Comparison of ENCODE assay signal across 8 mouse cellular contexts in genomic region chr9:86570946-86571345, GRCm38 (mm10). TPM values are rescaled to one million over a fixed set of nuclear protein-coding genes. Genes with fewer than 3 reads are reported as not detected.
DNase-seq lines count a peak whose midpoint lies in the region; ATAC-seq and TF ChIP-seq lines count a peak whose summit lies in the region.

No protein-coding gene starts in this region.

- 14% methylated on average over 8 of the region's 8 CpGs for WGBS in heart, adult 2 months
- 22% methylated on average over 8 of the region's 8 CpGs for WGBS in hindbrain, embryonic 14.5 days
- 22% methylated on average over 8 of the region's 8 CpGs for WGBS in midbrain, embryonic 13.5 days

- H3K27me3 ChIP-seq in heart, adult 2 months (ENCODE audit: control insufficient read depth, insufficient read depth, low read length), result no peaks in the 10 kb centered on the region
- H3K27me3 ChIP-seq in Patski, result no peaks in the 10 kb centered on the region
- no peaks in the 10 kb centered on the region for H3K27me3 ChIP-seq in hindbrain, embryonic 14.5 days (ENCODE audit: control insufficient read depth, insufficient read depth, low read length)
- H3K27me3 ChIP-seq in midbrain, embryonic 13.5 days, result no peaks in the 10 kb centered on the region

- no peak for DNase-seq in heart, adult 2 months
- DNase-seq in heart, adult 18-20 months, result no peak
- DNase-seq in Patski (ENCODE audit: low read depth, low spot score), result no peak
- no peak for DNase-seq in hindbrain, embryonic 14.5 days (ENCODE audit: low spot score)
- DNase-seq in adrenal gland, adult 8-10 months, result no peak
- DNase-seq in layer of hippocampus, postnatal 36 days, result no peak
- no peak for DNase-seq in layer of hippocampus, postnatal 10 days (ENCODE audit: low spot score in 2 of 2)

- TF ChIP-seq EP300 in heart, adult 2 months (IDR thresholded peaks at IDR 0.05; ENCODE audit: insufficient read depth, low read depth, low read length), result no peak

- no peak overlapping the region for H3K27ac ChIP-seq in heart, adult 2 months
- H3K27ac ChIP-seq in hindbrain, embryonic 14.5 days, result no peak overlapping the region
- H3K27ac ChIP-seq in midbrain, embryonic 13.5 days, result no peak overlapping the region

- peak overlapping the region; percentile 99 for H3K4me2 ChIP-seq in hindbrain, embryonic 14.5 days (replicated peaks)
- H3K4me2 ChIP-seq in midbrain, embryonic 13.5 days (replicated peaks), result peak overlapping the region; percentile 99

- peak; percentile 8 for ATAC-seq in Patski
- ATAC-seq in hindbrain, embryonic 14.5 days (ENCODE audit: low FRiP score), result no peak
- ATAC-seq in midbrain, embryonic 13.5 days, result no peak

- intact Hi-C loops in heart, adult 2 months (cut with DNase I), result loop anchor here (2.0 to 10.0 kb wide), 3 partner anchors 104 to 816 kb away; partner anchors contain the start of genes Cyb5r4 and Dop1a

- peak overlapping the region; percentile 79 for H3K4me3 ChIP-seq in heart, adult 2 months
- H3K4me3 ChIP-seq in hindbrain, embryonic 14.5 days (replicated peaks; ENCODE audit: low read length), result peak overlapping the region; percentile 78
- peak overlapping the region; percentile 77 for H3K4me3 ChIP-seq in midbrain, embryonic 13.5 days (replicated peaks)

- H3K9ac ChIP-seq in heart, adult 2 months (ENCODE audit: low read depth, low read length), result peak overlapping the region; percentile 37; the same call in 1 of the 2 replicates
- H3K9ac ChIP-seq in hindbrain, embryonic 14.5 days, result peak overlapping the region; percentile 68
- H3K9ac ChIP-seq in midbrain, embryonic 13.5 days (replicated peaks), result peak overlapping the region; percentile 78

- CTCF ChIA-PET in Patski (lab: Charles Lee), result interaction anchor here (0.7 to 1.4 kb wide), 3 partner anchors 10 to 106 kb away, joined by 3 to 5 read pairs (median 5); partner anchors contain the start of gene Ube2cbp

- H3K36me3 ChIP-seq in heart, adult 2 months (ENCODE audit: control insufficient read depth, insufficient read depth, low read length), result no peaks in the 10 kb centered on the region
- peaks cover 35% of the 10 kb centered on the region for H3K36me3 ChIP-seq in hindbrain, embryonic 14.5 days (replicated peaks; ENCODE audit: control insufficient read depth, insufficient read depth)
- peaks cover 27% of the 10 kb centered on the region for H3K36me3 ChIP-seq in midbrain, embryonic 13.5 days

- TF ChIP-seq CTCF in heart, adult 2 months (IDR thresholded peaks at IDR 0.05), result no peak
- no peak for TF ChIP-seq CTCF in Patski (IDR thresholded peaks at IDR 0.05)

- H3K4me1 ChIP-seq in heart, adult 2 months (ENCODE audit: control insufficient read depth, insufficient read depth, low read length), result peaks cover 4% of the 10 kb centered on the region
- peaks cover 9% of the 10 kb centered on the region for H3K4me1 ChIP-seq in hindbrain, embryonic 14.5 days (replicated peaks; ENCODE audit: control insufficient read depth, insufficient read depth, low read length)
- peaks cover 19% of the 10 kb centered on the region for H3K4me1 ChIP-seq in midbrain, embryonic 13.5 days (replicated peaks)

- POLR2A ChIA-PET in Patski (lab: Charles Lee), result interaction anchor here (0.6 to 1.0 kb wide), 2 partner anchors 103 to 822 kb away, joined by 4 to 9 read pairs; partner anchors contain the start of gene Ibtk

- no peak for TF ChIP-seq POLR2A in heart, adult 2 months (IDR thresholded peaks at IDR 0.05; ENCODE audit: insufficient read depth, low read depth, low read length)

- in situ Hi-C loops in Patski (cut with MboI; ENCODE audit: low pct_unique_long_range_greater_than_20kb), result loop anchor here (5.0 kb wide), 1 partner anchor 104 kb away; the partner anchor contains the start of gene Dop1a

- no peaks in the 10 kb centered on the region for H3K79me2 ChIP-seq in heart, adult 2 months (replicated peaks; ENCODE audit: control insufficient read depth, insufficient read depth, low read length)

- no peaks in the 10 kb centered on the region for H3K9me3 ChIP-seq in hindbrain, embryonic 14.5 days (ENCODE audit: control insufficient read depth, low read length)
- no peaks in the 10 kb centered on the region for H3K9me3 ChIP-seq in midbrain, embryonic 13.5 days

RNA-seq across cellular contexts. Expression of gene Pgm3, which starts 0.7 kb away (rescaled TPM):
- 1 to 10 TPM; 6.2 to 6.5 TPM for total RNA-seq in heart, adult 2 months (2021)
- 3.2 and 5.0 TPM in 2 replicates for polyA plus RNA-seq in heart, adult 2 months (2012; rRNA removed)
- total RNA-seq in heart, adult 18-20 months (2021), result 1 to 10 TPM; 7.4 to 7.8 TPM
- 27.6 TPM for polyA plus RNA-seq in Patski (2021)
- 33.3 and 38.6 TPM in 2 replicates for polyA plus RNA-seq in hindbrain, embryonic 14.5 days (2014; fragmentation: Nextera tagmentation; extraction: Ambion mirVana)
- 39.7 and 40.2 TPM in 2 replicates for polyA plus RNA-seq in midbrain, embryonic 13.5 days (2015; fragmentation: Nextera tagmentation; extraction: Ambion mirVana)
- 10 to 100 TPM; 37.2 to 94.7 (median 56.6) TPM for total RNA-seq in adrenal gland, adult 8-10 months (2022)
- total RNA-seq in layer of hippocampus, postnatal 36 days (2021), result 10 to 100 TPM; 16.6 to 16.9 TPM
- total RNA-seq in layer of hippocampus, postnatal 10 days (2021), result 10 to 100 TPM; 21.3 to 23.4 TPM

RNA-seq across cellular contexts. Expression of gene Rwdd2a, which starts 0.8 kb away (rescaled TPM):
- total RNA-seq in heart, adult 2 months (2021), result under 1 TPM; 0.27 to 0.47 TPM
- 0.64 and 0.86 TPM in 2 replicates for polyA plus RNA-seq in heart, adult 2 months (2012; rRNA removed)
- under 1 TPM; 0.21 to 0.77 TPM for total RNA-seq in heart, adult 18-20 months (2021)
- 5.6 TPM for polyA plus RNA-seq in Patski (2021)
- 26.6 and 31.7 TPM in 2 replicates for polyA plus RNA-seq in hindbrain, embryonic 14.5 days (2014; fragmentation: Nextera tagmentation; extraction: Ambion mirVana)
- 6.8 and 7.1 TPM in 2 replicates for polyA plus RNA-seq in midbrain, embryonic 13.5 days (2015; fragmentation: Nextera tagmentation; extraction: Ambion mirVana)
- total RNA-seq in adrenal gland, adult 8-10 months (2022), result 10 to 100 TPM in 1 of 4 experiments, 1 to 10 TPM in 3; 4.2 to 17.0 (median 6.2) TPM
- 10 to 100 TPM; 24.8 to 27.6 TPM for total RNA-seq in layer of hippocampus, postnatal 36 days (2021)
- total RNA-seq in layer of hippocampus, postnatal 10 days (2021), result 10 to 100 TPM; 38.2 to 41.7 TPM
